Mouse (Mus musculus) embryo, embryonic 10.5 days (tissue): ENCODE measurements at regions not wholly inside any gene's neighbourhood (a gene's known extent, or its start where the extent isn't known, plus 50 kb on each side); places are given as distances from the start of the nearest gene placed in this dataset.

Experiments used
- DNase-seq: peaks from one replicate; pipeline ENCODE4 v3.0.0-alpha.2; 2015; ENCODE audit warnings: low spot score

GRCm38 (mm10) chr11:8224366-8224765 is 440.0 kb downstream of the Tns3 start:
- DNase-seq: no peak

- no peak for DNase-seq
These were observed 443.7 kb downstream of the Tns3 start for GRCm38 (mm10) chr11:8220618-8221017.

- no peak for DNase-seq
These were observed 444.4 kb downstream of the Tns3 start for GRCm38 (mm10) chr11:8219911-8220310.

GRCm38 (mm10) chr11:8215634-8216033 is 448.7 kb downstream of the Tns3 start:
- no peak for DNase-seq

GRCm38 (mm10) chr11:8214305-8214903 is 449.9 kb downstream of the Tns3 start:
- DNase-seq: no peak

- no peak for DNase-seq
These were observed 451.2 kb downstream of the Tns3 start for GRCm38 (mm10) chr11:8213130-8213529.

- no peak for DNase-seq
These were observed 451.6 kb downstream of the Tns3 start for GRCm38 (mm10) chr11:8212714-8213113.

GRCm38 (mm10) chr11:8209041-8209440 is 455.3 kb downstream of the Tns3 start:
- DNase-seq: no peak

- no peak for DNase-seq
These were observed 465.0 kb downstream of the Tns3 start for GRCm38 (mm10) chr11:8199293-8199692.
